Mouse (Mus musculus): ENCODE results near the gene Crb3.
A peak's percentile ranks its signal among the peaks of the same experiment; 100 is the strongest.

Crb3 gene

DNA sequence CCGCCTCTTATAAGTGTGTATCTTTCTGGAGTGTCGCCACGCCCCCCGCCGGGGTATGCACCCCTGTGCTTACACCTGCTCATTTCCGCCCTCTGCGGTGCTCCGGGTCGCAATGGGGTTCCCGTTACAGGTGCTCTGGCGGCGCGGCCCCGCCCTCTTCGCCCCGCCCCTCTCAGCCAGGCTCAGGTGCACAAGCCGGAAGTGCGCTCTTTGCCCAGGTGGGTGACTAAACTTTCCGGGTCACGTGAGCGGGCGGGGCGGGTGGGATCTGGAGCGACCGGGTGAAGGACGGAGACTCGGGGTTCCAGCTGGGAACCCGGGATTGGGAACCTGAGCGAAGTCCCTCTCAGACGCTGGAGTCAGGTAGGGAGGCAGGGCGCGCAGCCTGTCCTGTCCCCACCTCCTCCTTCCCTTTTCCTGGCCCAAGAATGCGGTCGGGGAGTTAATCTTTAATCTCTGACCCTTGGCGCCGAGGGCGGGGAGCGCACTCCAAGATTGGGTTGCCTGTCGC, 3.2 kb downstream of the Crb3 start:
- DNase-seq (ENCODE audit: low read depth, low spot score): no peak

DNA sequence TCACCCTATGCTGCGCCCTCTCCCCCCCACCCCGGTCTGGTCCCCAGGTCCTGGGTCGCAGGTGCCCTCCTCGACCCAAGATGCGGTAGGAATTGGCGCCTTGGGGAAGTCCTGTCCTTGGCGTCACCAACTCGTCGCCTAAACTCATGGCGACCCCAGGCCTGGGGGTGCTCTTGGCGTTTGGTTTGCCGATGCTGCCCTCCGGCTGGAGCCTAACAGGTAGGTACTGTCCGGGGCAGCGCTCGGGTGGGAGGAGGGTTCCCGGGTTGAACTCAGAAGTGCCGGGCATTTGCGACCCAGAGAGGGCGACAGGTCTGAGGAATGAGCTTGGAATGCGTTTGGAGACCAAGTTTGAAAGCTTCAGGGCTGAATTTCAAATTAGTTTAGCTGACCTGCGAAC, 3.6 kb downstream of the Crb3 start:
- DNase-seq (ENCODE audit: low read depth, low spot score): no peak

- DNase-seq (ENCODE audit: low read depth, low spot score): no peak
Observed at GRCm38 (mm10) chr17:57063031-57063430, 4.1 kb downstream of the Crb3 start.

DNA sequence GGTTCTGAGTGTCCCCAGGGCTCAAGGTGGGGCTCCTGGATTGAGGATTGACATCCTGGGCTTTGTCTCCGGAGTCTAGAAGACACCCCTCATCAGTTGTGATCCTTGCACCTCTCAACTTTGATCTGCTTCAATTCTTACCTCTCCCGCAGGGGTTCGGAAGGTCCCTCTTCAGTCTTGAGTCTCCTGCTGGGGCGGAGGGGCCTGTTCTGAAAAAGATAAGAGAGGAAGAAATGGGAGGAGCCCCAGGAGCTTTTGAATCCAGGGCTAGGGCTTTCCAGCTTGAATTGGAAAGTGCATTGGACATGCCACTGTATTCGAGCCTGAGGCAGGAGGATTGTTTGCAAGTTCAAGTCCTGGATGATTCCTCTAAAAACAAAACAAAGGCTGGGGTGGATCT, 8.0 kb downstream of the Crb3 start:
- no peak for DNase-seq (ENCODE audit: low read depth, low spot score)

DNA sequence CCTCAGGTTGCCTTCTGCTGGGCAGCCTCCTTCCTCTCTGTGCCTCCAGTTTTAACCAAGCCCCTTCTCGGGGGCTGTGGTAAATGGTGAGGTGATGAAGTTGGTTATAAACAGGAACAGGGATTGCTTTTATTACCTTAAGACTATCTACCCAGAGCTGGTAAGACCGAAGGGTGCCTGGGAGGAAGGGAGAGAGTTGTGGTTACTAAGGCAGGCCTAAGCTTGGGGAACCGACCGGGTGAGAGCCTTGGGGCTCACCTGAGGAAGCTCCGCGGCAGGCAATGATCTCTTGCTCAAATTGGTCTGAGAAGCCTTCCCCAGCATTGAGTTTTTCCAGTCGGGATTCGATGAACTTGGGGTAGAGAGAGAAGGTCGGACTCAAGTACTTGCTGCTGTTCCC, 11.4 kb downstream of the Crb3 start:
- DNase-seq (ENCODE audit: low read depth, low spot score): no peak

- no peak for DNase-seq (ENCODE audit: low read depth, low spot score)
Observed at GRCm38 (mm10) chr17:57070699-57071098, 11.8 kb downstream of the Crb3 start.

- no peak for DNase-seq (ENCODE audit: low read depth, low spot score)
Observed at GRCm38 (mm10) chr17:57076916-57077315, 18.0 kb downstream of the Crb3 start.

GRCm38 (mm10) chr17:57078336-57078735, 19.4 kb downstream of the Crb3 start, which contains the start of gene Dennd1c:
Dennd1c (minus strand) TSS chr17:57078514.
- DNase-seq (ENCODE audit: low read depth, low spot score): no peak

DNA sequence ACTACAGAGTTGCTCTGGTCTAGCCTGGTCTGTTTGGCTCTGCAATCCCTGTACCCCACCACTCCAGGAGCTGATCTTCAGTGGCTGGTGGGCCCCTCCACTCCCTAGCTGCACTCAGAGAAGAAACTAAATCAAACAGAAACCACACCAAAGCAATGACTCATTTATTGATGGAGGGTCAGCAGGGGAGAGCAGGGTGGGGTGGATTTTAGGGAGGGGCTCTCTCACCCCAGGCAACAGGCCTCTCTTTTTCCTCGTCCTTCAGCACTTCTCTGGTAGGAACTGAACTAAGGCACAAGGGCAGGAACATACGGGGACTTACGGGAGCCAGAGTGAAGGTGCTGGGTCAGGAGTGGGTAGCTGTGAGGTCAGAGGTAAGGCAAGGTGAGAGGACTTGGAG, 21.0 kb downstream of the Crb3 start:
- no peak for DNase-seq (ENCODE audit: low read depth, low spot score)

DNA sequence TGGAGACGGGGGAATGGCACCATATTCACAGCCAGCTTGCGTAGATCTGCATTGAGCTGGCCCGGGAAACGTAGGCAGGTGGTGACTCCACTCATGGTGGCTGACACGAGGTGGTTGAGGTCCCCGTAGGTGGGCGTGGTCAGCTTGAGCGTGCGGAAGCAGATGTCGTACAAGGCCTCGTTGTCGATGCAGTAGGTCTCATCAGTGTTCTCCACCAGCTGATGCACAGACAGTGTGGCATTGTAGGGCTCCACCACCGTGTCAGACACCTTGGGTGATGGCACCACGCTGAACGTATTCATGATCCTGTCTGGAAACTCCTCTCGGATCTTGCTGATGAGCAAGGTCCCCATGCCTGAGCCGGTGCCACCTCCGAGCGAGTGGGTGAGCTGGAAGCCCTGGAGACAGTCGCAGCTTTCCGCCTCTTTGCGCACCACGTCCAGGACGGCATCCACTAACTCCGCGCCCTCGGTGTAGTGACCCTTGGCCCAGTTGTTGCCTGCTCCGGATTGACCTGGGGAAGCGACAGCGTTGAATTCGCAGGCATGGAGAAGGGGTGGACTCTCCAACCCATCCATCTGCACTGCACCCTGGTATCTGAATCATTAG, 22.4 kb downstream of the Crb3 start:
- DNase-seq (ENCODE audit: low read depth, low spot score): no peak

GRCm38 (mm10) chr17:57082481-57082880, 23.6 kb downstream of the Crb3 start:
- DNase-seq (ENCODE audit: low read depth, low spot score): no peak

DNA sequence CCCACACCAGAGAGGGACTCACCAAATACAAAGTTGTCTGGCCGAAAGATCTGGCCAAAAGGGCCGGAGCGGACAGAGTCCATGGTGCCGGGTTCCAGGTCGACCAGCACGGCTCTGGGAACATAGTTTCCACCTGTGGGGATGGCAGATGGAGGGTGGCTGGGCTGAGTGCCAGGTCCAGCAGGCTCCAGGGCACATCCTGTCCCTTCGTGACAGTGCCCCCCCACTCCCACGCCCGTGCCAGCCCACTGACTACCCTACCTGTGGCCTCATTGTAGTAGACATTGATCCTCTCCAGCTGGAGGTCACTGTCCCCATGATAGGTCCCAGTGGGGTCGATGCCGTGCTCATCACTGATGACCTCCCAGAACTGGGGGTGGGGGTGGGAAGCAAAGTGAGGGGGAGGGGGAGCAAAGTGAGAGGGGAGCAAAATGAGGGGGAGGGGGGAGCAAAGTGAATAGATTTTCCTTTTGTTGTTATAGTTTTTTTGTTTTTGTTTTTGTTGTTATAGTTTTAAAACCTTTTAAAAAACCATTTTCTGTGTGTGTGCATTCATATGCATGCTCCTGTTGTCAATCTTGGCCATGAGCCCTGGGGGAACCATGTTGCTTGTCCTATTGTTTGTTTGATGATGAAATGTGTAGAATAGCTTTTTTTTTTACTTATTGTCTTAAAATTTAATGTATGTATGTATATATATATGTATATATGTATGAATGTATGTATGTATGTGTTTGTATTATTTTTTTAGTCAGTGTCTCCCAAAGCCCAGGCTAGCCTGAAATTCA, 27.3 kb downstream of the Crb3 start:
- DNase-seq (ENCODE audit: low read depth, low spot score): no peak

GRCm38 (mm10) chr17:57087049-57087832, 28.3 kb downstream of the Crb3 start, which contains the start of gene Tubb4a:
Tubb4a (minus strand) TSS chr17:57087782.
- no peak for DNase-seq (ENCODE audit: low read depth, low spot score)

GRCm38 (mm10) chr17:57094222-57094621, 35.3 kb downstream of the Crb3 start:
- no peak for DNase-seq (ENCODE audit: low read depth, low spot score)

GRCm38 (mm10) chr17:57095855-57096622, 37.1 kb downstream of the Crb3 start:
- DNase-seq (ENCODE audit: low read depth, low spot score): no peak

GRCm38 (mm10) chr17:57096623-57096920, 37.7 kb downstream of the Crb3 start:
- DNase-seq (ENCODE audit: low read depth, low spot score): peak; percentile 72

DNA sequence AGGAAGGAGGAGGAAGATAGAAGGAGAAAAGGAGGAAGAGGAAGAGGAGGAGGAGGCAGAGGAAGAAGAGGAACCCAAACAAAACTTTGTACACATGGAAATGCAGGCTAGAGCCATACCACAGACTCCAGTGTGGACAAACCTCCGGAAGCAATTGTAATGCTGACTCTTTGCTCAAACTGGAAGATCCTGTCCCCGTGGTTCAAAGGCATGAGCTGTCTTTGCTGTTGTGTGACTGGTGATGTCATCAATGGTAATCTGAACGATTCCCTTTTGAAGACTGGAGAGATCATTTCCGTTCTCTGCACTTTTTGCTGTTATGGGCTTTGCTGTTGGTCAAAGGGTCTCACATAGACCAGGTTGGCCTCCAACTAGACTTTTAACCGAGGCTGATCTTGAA, 39.4 kb downstream of the Crb3 start:
- no peak for DNase-seq (ENCODE audit: low read depth, low spot score)

DNA sequence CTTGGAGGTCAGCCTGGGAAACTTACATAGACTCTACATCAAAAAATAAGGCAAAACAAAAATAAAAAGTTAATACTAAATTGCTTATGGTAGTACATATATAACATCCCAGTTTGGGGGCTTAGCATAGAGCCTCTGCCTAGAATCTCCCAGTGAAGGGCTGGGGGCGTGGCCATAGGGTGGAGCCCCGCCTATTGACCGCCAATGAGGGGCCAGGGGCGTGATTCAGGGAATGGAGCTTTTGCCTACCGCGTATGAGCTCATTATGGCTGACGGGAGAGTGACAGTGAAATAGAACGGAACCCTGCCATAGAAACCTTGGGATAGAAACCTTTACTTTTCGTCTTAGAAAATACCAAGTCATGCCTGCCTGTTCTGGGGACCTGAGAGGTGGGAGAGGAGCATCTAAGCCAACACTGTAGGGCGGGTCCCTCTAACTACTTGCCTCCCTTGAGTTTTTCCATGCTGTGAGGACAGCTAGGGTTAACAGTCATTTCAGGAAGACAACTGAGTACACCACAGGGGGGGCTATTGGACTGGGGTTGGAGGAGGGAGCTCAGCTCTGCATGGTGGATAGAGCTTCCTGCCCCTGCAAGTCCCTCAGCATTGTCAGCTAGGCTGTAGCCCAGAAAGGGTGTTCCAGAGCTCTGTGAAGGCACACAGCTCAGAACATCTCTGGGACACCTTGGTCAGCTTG, 40.9 kb downstream of the Crb3 start:
- no peak for DNase-seq (ENCODE audit: low read depth, low spot score)

- no peak for DNase-seq (ENCODE audit: low read depth, low spot score)
Observed at GRCm38 (mm10) chr17:57102276-57102675, 43.4 kb downstream of the Crb3 start.

DNA sequence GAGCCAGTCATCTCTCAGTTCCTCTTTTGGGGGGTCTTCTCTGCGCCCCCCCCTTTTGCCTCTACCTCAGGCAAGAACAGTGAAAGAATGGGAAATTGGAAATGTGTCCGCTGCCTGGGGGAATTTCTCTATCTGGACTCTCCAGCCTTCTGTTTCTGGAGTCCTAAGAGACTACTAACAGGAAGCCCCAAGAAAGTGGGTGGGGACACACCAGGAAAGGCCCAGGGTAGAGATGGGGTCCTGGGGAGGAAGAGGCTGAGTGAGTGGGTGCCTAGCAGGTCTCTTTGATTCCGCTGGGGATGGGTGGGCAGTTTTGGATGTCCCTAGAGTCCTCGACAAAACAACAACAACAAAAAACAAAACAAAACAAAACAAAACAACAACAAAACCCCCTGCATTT, 45.6 kb downstream of the Crb3 start:
- DNase-seq (ENCODE audit: low read depth, low spot score): no peak

Measured in embryo, embryonic 11.5 days (tissue).